24 mouse cellular contexts compared by ENCODE assay signal in genomic region chr19:53090677-53091076, GRCm38 (mm10). TPM values are rescaled to one million over a fixed set of nuclear protein-coding genes. Genes with fewer than 3 reads are reported as not detected.
DNase-seq lines count a peak whose midpoint lies in the region; ATAC-seq and TF ChIP-seq lines count a peak whose summit lies in the region.
"Had no signal": no experiment of that assay in that cellular context is flagged by ENCODE, and none has a peak within 500 bp of the region (broad histone marks: within the 10 kb centered on the region; RNA-seq: fewer than 3 reads in every experiment).

No protein-coding gene starts in this region.

- no peak overlapping the region for H3K9ac ChIP-seq in intestine, embryonic 14.5 days (ENCODE audit: low read length)
- H3K9ac ChIP-seq in intestine, postnatal 0 days (ENCODE audit: low read depth, low read length): no peak overlapping the region
- H3K9ac ChIP-seq: embryonic facial prominence, embryonic 15.5 days; forebrain, embryonic 13.5 days; liver, embryonic 12.5 days; liver, postnatal 0 days; stomach, embryonic 15.5 days had no signal

- no peak overlapping the region for H3K4me3 ChIP-seq in intestine, embryonic 14.5 days (ENCODE audit: low read depth, low read length)
- H3K4me3 ChIP-seq in intestine, postnatal 0 days (ENCODE audit: low read depth, low read length): no peak overlapping the region
- H3K4me3 ChIP-seq: embryonic facial prominence, embryonic 15.5 days; forebrain, embryonic 13.5 days; liver, embryonic 12.5 days; stomach, embryonic 15.5 days had no signal

- WGBS in intestine, embryonic 14.5 days: 95% methylated on average over 5 of the region's 5 CpGs
- WGBS in intestine, postnatal 0 days: 91% methylated on average over 5 of the region's 5 CpGs

- H3K4me2 ChIP-seq in intestine, embryonic 14.5 days (ENCODE audit: low read length): no peak overlapping the region
- no peak overlapping the region for H3K4me2 ChIP-seq in intestine, postnatal 0 days (replicated peaks; ENCODE audit: low read depth)
- H3K4me2 ChIP-seq: embryonic facial prominence, embryonic 15.5 days; forebrain, embryonic 13.5 days; heart, embryonic 11.5 days; liver, embryonic 12.5 days; stomach, embryonic 15.5 days had no signal

- intact Hi-C loops in heart, postnatal 10 days (cut with DNase I): no loop called here

- no peak for ATAC-seq in intestine, embryonic 14.5 days (replicated peaks; ENCODE audit: low FRiP score, low TSS enrichment, low read depth)
- no peak for ATAC-seq in intestine, postnatal 0 days
- ATAC-seq: forebrain, embryonic 13.5 days; inflammation-experienced regulatory T-cells, adult 6 months; liver, embryonic 12.5 days; liver, postnatal 0 days; lung, postnatal 0 days; midbrain, embryonic 16.5 days had no signal

- no peaks in the 10 kb centered on the region for H3K36me3 ChIP-seq in intestine, embryonic 14.5 days (ENCODE audit: control insufficient read depth, insufficient read depth, low read length)
- H3K36me3 ChIP-seq in intestine, postnatal 0 days (ENCODE audit: control insufficient read depth, insufficient read depth): no peaks in the 10 kb centered on the region
- H3K36me3 ChIP-seq: embryonic facial prominence, embryonic 15.5 days; G1E; liver, embryonic 12.5 days; stomach, embryonic 15.5 days had no signal

- no peak for TF ChIP-seq CTCF in intestine, postnatal 0 days (IDR thresholded peaks at IDR 0.05; ENCODE audit: low read depth)

- H3K9me3 ChIP-seq in intestine, embryonic 14.5 days (ENCODE audit: control insufficient read depth, low read length): no peaks in the 10 kb centered on the region
- no peaks in the 10 kb centered on the region for H3K9me3 ChIP-seq in intestine, postnatal 0 days (ENCODE audit: control insufficient read depth)
- H3K9me3 ChIP-seq: embryonic facial prominence, embryonic 15.5 days; forebrain, embryonic 13.5 days; G1E; liver, embryonic 12.5 days; stomach, embryonic 15.5 days had no signal

- H3K27ac ChIP-seq in intestine, embryonic 14.5 days (ENCODE audit: low read depth): no peak overlapping the region
- H3K27ac ChIP-seq in intestine, postnatal 0 days (ENCODE audit: low read depth, low read length): no peak overlapping the region
- H3K27ac ChIP-seq: embryonic facial prominence, embryonic 15.5 days; forebrain, embryonic 13.5 days; liver, embryonic 12.5 days; stomach, embryonic 15.5 days had no signal

- peak; percentile 21 for DNase-seq in cerebellum, adult 11 months
- no peak for DNase-seq in cerebellum, postnatal 4 days (ENCODE audit: low spot score in 2 of 2)
- peak; percentile 59 for DNase-seq in heart, adult 11 months
- no peak for DNase-seq in heart, postnatal 10 days
- DNase-seq in intestine, embryonic 14.5 days (ENCODE audit: low spot score): peak; percentile 6
- DNase-seq in adrenal gland, adult (ENCODE audit: inconsistent age in 2 of 2, low spot score in 1 of 2): no peak
- DNase-seq: adrenal gland, postnatal 10 days; gastrocnemius, postnatal 14 days; kidney, adult 2 months; kidney, postnatal 4 days; liver, postnatal 0 days; lung, postnatal 4 days; right cerebral cortex, postnatal 25 days had no signal

- H3K4me1 ChIP-seq in intestine, embryonic 14.5 days (replicated peaks; ENCODE audit: control insufficient read depth, insufficient read depth, low read length): peaks cover 13% of the 10 kb centered on the region; the same call in 1 of the 2 replicates
- peaks cover 4% of the 10 kb centered on the region; the same call in 1 of the 2 replicates for H3K4me1 ChIP-seq in intestine, postnatal 0 days (replicated peaks; ENCODE audit: control insufficient read depth, insufficient read depth, low read length)

- H3K27me3 ChIP-seq in intestine, embryonic 14.5 days (replicated peaks; ENCODE audit: control insufficient read depth, insufficient read depth, low read length): no peaks in the 10 kb centered on the region
- H3K27me3 ChIP-seq in intestine, postnatal 0 days (replicated peaks; ENCODE audit: control insufficient read depth, insufficient read depth, low read length): no peaks in the 10 kb centered on the region
- H3K27me3 ChIP-seq: CH12.LX; embryonic facial prominence, embryonic 15.5 days; forebrain, embryonic 13.5 days; stomach, embryonic 15.5 days had no signal

RNA-seq across cellular contexts. Expression of gene Add3, which starts 49.6 kb away (rescaled TPM):
- total RNA-seq in heart, postnatal 10 days (2021): 10 to 100 TPM; 79.2 to 83.7 TPM
- polyA plus RNA-seq in intestine, embryonic 14.5 days (2014; fragmentation: Nextera tagmentation; extraction: Ambion mirVana): 115 and 120 TPM in 2 replicates
- 46.8 and 50.9 TPM in 2 replicates for polyA plus RNA-seq in intestine, postnatal 0 days (2015; fragmentation: Nextera tagmentation; extraction: Ambion mirVana)

RNA-seq across cellular contexts. Expression of gene Xpnpep1, which starts 50.7 kb away (rescaled TPM):
- 100 to 1,000 TPM; 124 to 125 TPM for total RNA-seq in heart, postnatal 10 days (2021)
- polyA plus RNA-seq in intestine, embryonic 14.5 days (2014; fragmentation: Nextera tagmentation; extraction: Ambion mirVana): 185 and 189 TPM in 2 replicates
- 333 and 357 TPM in 2 replicates for polyA plus RNA-seq in intestine, postnatal 0 days (2015; fragmentation: Nextera tagmentation; extraction: Ambion mirVana)

Comparison
In these comparisons a context has a peak if more than half of its experiments do, and no peak if none do; other contexts are left out.
1. DNase-seq: peak in cerebellum, adult 11 months (single experiment), heart, adult 11 months (single experiment) and intestine, embryonic 14.5 days (single experiment); none in cerebellum, postnatal 4 days (0 of 2), heart, postnatal 10 days (0 of 2) and adrenal gland, adult (0 of 2).